Mouse (Mus musculus) cerebellum, postnatal 4 days (tissue): ENCODE measurements at regions not wholly inside any gene's neighbourhood (a gene's known extent, or its start where the extent isn't known, plus 50 kb on each side); places are given as distances from the start of the nearest gene placed in this dataset.

Experiments
- DNase-seq, 2 experiments: peaks; one replicate each; pipeline ENCODE4 v3.0.0; 2022; ENCODE audit warnings: low spot score in 2 of 2, mixed read lengths in 1 of 2

DNA sequence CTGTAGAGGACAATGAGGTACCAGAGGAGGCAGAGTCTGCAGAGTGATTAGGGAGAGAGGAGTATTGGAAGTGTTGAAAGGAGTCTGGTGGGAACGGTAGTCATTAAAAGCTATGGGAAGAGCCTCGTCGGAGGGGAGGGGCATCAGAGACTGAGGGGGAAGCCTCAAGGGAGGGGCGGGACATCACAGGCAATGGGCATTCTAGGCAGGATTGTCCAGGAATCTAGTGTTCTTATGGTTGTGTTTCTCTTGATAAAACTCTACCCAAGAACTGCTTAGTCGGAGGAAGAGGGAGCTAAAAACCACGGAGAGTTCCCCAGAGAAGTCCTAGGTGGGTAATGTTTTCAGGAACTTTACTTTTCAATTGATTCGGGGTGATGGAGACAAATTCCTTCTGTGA lies 90.2 kb downstream of the Sec23ip start:
- DNase-seq = no peak

DNA sequence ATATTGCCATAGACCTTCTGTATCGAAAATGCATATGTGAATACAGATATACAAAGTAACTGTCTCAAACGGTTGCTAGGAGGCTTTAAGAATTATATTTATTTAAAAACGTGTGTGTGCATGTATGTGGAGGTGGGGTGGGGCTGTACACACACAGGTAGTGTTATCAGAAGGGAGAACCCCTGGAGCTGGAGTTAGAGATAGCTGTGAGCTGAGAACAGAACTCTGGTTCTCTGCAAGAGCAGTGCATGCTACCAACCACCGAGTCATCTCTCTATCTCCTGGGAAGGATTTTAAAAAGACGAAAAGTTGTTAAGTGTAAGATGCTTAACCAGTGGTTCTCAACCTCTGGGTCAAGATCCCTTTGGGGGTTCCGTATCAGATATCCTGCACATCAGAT lies 91.7 kb downstream of the Sec23ip start:
- no peak for DNase-seq

DNA sequence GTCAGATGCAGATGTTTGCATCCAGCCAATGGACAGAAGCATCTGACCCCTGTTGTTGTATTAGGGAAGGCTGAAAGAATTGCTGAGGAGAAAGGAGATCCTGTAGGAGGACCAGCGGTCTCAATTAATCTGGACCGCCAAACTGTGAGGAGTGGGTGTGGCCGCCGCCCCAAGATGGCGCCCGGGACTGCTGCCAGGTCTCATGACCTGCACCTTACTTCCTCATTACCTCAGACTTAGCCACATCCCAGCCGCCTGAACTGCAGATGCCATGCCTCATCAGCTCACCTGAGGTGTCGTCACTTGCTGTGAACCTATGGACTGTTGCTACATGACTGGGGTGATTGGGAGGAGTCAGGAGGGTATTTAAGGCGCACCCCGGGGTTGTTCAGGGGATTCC lies 97.8 kb downstream of the Sec23ip start:
- DNase-seq = no peak

DNA sequence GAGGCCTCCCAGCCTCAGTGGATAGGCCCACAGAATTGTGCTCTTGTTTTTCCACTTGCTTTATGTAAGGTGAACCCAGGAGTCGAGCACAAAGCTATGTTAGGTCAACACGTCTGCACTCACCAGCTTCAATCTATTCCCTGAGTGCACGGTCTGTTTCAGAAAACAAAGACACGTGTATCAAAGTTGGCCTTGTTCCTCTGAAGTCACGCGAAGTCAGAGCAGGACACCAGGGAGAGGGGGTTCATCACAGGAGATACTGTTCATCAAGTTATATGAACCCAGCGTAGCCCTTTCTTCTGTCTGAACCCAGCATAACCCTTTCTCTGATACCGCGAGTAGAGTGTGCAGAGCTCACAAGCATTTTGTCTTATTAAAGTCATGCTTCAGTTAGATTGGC lies 98.8 kb downstream of the Sec23ip start:
- DNase-seq = no peak

DNA sequence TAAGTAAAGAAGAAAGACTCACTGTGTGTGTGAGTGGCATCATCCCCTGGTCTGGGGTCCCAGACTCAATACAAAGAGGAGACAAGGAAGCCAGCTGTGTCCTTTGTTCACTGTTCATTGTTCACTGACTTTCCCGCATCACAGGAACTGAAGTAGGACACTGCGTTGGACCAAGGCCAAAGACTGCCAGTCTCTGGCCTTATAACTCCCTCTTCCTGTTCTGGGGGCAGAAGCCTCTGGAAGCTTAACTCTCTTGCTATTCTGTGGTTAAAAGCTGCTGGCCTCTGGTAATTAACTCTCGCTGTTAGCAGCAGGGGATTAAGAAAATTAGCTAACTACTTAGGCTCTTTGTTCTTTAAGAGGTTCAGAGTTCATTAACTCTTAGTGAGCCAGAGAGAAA lies 104.5 kb downstream of the Sec23ip start:
- DNase-seq = no peak

DNA sequence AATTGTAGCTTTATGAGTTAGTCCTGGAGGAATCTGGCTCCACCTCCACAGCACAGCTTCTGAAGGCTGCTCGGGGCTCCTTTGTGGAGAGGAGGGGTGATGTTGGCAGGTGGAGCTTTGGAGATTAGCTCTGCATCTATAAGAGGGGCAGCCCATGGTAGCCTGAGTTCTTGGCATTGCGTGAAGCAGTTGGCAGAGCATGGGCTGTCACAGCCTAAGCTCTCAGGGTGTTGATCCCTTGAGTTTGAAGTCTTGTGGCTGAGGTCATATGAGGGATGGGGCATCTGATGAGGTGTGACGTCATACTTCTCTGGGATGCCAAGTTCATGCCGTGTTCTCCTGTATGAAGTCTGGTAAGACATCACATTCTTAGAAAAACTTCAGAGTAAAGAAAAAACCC lies 109.5 kb downstream of the Sec23ip start:
- peak in 1 of 2 experiments; percentile 17 for DNase-seq

DNA sequence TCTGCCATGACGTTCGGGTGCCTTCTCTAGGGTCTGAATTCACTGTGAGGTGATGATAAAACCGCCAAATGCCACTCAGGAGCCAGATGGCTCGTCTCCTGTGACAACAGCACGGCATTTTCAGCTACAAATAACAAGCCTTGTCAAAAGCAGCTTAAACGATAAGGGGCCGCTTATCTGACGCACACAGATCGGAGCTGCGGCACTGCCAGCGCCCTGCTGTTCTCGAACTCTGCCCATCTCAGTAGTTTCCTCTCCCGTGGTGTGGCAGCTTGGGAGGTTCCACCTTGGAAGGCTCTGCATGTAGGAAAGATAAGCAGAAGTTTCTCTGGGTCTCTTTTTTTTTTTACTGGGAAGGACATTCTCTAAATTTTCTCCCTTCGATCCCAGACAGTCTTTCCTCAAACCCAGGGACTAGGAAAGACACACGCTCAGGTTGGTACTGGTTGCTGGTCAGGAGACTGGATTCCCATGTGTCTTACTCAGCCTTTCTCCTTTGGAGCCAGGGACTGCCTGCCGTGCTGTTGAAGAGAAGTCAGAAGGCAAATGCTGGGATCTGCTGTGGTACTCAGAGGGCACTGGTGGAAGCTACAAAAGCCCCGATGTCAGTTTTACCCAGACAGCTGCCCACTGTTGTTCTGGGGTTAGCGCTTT lies 110.1 kb downstream of the Sec23ip start:
- no peak for DNase-seq

DNA sequence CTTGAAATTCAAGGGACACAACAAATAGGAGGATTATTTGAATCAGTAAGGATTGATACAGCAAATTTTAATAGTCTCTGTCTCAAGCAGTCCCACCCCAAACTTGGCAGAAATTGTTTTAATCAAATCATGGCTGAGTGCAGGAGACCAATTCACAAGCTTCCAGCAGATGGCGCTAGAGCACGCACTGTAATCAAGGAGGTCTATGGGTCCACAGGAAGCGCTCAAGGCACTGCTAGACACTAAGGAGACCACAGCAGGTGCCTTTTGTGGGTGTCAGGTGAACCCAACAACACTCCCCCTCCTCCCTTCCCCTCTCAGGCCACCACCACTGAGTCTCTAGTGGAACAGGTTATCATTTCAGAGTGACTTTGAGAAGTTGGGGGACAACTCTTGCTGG lies 115.4 kb downstream of the Sec23ip start:
- DNase-seq = peak; percentile 61 to 79

DNA sequence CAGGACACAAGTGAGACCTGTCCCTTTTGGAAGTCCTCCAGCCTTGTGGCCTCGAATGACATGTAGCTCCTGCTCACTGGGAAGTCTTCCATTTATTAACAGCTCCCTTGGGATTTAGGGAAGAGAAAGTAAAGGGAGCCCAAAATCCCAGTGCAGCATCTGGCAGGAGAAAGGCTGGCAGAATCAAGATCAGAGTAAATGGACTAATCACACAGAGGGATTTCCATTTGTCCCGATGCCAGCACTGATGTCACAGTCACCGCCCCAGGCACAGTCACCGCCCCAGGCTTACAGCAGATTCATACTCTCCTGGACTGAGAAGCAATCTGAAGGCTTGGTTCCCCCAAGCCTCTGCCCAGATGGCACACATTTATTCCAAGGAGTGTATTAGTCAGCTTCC lies 116.0 kb downstream of the Sec23ip start:
- DNase-seq = peak in 1 of 2 experiments; percentile 47

DNA sequence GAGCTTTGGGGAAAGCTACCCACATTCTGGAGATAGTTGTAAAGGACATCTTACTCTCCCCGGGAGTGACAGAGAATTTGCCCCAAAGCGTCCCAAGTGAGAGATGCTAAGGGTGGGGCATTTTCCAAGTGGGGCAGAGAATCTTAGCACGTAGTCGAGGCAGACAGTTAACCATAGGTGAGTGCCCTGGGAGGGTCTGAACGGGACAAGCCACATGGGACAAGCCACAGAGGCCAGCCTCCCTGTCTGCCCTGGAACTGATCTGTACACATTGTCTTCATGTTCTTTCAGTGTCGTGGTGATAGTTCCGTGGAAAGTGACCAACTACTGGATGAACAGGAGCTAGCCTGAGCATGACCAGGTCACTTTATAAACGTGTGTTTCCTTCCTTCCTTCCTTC lies 116.6 kb downstream of the Sec23ip start:
- DNase-seq = no peak

DNA sequence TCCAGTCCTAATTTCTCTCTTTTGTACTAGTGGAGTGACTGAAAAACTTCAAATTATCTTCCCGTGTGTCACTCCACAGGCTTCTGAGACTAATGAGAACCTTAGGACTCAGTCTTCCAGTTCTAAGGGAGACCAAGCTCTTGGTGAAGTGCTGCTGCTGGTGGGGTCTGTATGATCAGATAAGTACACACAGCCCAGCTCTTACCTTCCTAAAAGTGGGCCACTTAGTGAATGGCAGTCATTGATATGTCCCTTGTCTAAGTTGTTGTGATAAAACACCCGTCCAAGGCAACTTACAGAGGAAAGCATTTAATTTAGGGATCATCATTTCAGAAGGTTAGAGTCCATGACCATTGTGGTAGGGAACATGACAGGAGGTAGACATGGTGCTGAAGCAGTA lies 124.1 kb downstream of the Sec23ip start:
- no peak for DNase-seq

DNA sequence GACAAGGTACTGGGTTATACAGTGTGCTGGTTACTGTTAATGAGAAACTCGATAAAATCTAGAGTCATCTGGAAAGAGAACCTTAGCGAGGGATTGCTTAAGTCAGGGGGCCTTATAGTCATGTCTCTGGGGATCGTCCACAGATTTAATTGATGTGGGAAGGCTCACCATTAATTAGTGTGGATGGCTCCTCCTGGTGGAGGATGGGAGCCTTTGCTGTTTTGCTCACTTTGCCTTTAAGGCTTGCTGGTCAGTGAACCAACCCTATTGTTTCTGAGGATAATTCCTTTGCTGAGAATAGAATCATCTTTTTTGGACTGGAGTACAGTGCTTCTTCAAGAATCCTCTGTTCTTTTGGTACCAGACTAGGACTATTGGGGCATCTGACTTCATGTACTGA lies 139.3 kb downstream of the Sec23ip start:
- DNase-seq = no peak

DNA sequence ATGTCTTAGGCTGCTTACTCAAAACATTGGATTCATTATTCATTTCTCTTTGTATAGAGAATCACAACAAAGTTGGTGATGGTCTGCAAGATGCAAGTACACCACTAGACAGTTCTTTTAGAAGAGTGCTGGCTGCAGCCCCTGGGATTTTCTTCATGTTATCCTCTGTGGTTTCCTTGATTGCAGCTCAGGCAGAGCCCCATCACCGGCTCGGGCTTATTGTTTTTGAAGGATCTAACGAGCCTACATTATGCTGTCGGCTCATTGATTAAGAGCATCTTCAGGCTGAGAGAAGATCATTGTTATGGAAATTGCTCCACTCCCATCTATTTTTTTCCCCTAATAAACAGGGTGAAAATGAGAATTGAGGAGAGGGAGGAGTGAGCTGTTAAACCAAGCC lies 140.8 kb downstream of the Sec23ip start:
- no peak for DNase-seq

DNA sequence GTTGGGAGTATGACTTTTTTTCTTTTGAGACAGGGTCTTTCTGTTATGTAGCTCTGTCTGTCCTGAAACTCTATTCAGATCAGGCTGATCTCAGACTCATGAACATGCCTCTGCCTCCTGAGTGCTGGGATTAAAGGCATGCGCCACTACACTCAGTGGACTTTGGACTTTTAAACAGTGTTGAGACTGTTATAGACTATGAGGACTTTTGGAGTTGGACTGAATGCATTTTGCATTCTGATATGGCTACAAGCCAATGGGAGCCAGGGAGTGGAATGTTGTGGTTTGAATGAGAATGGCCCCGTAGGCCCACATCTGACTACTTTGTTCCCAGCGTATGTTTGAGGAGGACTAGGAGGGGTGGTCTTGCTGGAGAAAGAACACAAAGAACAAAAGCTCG lies 165.4 kb downstream of the Sec23ip start:
- DNase-seq = no peak

DNA sequence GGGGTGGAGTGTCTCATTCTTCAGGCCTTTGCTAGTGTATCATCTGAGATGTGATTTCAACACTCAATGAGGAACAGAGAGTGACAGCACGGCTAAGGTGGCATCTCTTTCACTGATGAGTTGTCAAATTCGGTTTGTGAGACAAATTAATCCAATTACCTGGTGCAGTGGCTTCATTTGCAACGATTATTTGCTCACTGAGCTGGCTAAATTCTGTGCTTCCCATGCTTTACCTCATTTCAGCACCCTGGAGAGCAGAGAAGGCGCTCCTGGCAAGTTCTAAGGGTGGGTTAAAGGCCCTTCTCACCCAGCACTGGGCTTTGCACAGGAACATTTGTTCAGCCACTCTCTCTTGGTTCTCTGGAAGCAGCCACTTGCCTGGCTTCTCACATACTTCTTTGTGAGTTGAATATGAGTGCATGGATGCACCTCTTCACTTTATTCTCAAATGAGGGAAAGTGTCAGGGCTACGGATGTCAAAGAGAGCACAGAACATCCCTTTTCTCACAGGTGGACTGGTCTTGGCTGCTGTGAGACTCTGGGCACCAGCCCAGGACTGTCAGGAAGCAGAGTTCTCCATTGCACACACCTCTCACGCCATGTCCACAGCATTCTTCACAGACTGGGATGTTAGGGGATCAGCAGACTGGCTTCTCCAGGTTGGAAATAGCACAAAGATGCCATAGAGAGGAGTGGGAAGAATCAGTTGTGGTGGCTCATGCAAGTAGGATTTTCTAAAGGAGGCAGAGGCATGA lies 193.4 kb downstream of the Sec23ip start:
- no peak for DNase-seq

DNA sequence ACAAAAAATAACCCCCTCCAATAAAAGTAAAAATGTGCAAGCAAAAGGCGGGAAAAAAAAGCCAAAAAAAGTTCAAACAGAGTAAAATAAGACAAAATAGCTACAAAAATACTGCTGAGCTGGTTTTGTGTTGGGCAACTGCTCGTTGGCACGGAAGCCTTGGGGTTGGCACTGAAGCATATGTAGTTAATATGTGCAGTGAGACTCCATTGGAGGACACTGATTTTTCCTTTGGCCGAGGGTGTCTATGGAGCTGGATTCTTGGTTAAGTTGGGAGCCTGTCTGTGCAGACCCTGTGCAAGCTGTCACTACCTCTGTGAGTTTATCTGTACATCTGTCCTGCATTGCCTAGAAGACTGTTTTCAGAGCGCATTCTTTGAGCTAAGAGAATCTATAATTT lies 215.8 kb downstream of the Sec23ip start:
- peak in 1 of 2 experiments; percentile 22 for DNase-seq

DNA sequence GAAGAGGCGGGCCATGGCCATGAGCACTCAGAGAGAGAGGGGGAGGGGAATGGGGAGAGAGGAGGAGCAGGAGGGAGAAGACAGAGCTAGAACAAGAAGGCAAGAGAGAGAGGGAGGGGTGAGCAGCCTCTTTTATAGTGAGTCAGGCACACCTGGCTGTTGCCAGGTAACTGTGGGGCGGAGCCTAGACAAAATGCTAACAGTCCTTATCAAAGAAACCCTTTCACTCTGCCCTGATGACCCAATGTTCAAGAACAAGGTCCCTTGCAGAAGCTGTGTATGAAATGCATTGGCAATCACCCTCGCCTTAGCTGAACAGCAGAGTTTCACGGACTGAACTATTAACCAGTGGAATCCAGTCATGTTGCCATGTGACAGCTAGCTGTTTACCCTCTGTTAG lies 235.2 kb downstream of the Sec23ip start:
- DNase-seq = no peak

DNA sequence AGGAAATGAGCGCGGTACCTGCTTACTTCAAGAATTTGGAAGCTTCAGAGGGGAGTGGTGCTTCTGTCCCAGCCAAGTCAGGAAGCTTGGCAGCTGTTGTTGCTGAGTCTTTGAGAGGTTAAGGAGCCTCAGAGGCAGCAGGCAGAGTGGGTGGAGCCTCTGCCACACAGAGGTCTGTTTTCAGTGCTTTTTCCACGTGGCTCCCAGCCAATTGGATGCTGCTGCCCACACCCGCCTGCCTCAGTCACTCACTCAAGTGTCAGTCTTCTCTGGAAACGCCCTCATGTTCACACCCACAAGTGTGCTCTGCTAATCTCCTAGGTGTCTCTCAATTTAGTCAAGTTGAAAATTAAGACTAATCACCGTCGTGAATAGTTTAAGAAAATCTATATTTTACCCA lies 236.1 kb downstream of the Sec23ip start:
- DNase-seq = no peak

DNA sequence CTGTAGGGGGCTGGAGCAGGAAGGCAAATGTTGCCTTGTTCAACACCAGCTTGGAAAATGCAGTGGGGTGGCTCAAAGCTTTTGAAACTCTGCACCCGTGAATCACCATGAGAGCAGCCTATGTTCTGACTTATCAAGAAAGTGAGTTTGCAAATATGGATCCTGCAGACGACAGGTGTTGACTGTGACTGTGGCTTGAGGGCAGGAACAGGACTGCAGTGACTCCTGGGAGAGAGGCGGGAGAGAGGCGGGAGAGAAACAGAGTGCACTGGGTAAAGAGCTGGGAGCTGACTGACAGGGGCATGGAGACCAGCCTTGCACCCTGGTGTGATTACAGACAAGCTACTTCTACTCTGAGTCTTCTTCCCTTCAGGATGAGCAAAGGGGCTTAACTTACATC lies 254.0 kb downstream of the Sec23ip start:
- DNase-seq = no peak

DNA sequence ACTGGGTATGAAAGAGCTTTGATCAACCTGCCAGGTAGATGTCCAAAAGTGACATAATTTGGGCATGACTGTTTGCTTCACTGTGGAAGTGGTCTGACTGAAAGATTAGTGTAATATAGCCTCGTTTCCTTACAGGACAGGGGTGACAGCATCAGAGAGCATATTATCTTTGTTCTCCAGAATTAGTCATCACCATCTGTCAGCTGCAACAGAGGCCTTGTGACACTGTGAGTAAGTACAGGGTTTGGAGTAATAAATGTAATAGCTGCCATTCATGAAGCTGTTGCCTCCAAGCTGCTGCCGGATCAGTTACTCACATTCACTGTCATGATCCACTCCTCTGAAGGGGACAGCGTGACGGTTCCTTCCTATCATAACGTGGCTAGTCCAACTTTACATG lies 254.4 kb upstream of the Plpp4 start:
- DNase-seq = no peak

DNA sequence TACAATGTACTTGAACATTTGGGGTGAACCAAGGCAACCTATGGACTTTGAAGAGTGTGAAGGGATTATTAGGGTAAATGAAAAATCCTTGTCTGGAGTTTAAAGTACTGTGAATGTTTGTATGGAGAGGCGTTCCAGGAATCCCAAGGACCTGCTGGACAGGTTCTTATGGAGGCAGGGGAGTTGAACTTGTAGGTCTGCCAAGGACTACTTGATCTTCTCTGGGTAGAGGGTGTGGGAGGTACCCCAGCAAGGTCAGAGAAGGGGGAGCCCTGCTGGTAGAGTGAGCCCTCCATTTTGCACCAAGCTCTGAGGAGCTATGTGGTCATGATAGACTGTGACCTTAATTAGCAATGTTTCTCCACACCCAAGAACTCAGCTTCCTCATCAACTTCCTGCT lies 253.7 kb upstream of the Plpp4 start:
- DNase-seq = no peak

DNA sequence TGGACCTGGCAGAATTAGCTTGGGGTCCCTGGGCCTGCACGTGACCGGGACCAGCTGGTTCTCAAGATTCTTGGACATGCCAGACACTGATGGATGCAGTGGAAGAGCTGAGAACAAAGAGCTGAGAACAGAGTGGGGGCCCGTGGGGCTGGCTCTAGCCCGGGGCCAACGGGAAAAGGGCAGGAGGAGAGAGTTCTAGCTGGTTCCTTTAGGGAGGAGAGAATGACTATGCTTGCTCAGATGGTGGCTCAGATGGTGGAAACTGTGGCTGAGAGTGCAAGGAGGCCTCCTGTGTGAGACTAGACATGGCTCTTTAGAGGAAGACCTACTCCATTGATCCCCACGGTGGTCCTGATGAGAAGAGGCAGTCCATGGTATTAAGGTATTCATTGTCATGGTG lies 240.5 kb upstream of the Plpp4 start:
- no peak for DNase-seq

DNA sequence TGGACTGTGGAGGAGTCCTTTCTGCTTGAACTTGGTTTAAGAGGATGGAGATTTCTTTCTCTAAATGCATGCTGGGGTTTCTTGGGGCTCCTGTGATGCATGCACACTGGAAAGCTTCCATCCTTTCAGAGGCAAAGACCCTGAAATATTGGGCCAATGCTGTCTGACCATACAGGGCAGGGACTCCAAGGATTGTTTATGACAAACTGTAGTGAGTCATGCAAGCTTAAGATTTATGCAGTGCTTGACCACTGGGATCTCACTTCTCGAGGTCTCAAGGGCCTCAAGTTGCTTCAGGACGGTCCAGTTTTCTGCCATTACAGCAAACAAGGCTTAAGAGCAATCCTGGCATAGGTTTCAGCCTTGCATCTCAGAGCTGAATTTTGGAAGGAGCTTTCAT lies 229.7 kb upstream of the Plpp4 start:
- no peak for DNase-seq

DNA sequence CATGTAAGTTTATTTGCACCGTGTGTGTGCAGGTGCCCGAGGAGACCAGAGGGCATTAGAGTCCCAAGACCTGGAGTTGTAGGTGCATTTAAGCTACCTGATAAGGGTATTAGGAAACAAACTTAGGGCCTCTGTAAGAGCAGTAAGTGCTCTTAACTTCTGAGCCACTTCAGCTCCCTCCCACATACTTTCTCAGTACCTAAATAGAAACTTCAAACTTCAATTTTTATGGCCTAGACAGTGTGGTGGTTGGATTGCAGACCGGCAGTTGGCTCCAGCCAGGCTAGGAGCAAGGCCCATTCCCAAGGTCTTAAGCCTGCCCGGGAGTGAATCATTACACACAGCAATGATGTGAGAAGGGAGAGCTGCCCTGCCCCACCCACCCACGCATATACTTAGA lies 208.8 kb upstream of the Plpp4 start:
- no peak for DNase-seq
